Mouse (Mus musculus): ENCODE measurements around the gene Per1. TPM values are rescaled to one million over a fixed set of nuclear protein-coding genes. Genes with fewer than 3 reads are reported as not detected.

The Per1 gene
- polyA plus RNA-seq, 1 experiment from 2014 or later, result 8.2 TPM

DNA sequence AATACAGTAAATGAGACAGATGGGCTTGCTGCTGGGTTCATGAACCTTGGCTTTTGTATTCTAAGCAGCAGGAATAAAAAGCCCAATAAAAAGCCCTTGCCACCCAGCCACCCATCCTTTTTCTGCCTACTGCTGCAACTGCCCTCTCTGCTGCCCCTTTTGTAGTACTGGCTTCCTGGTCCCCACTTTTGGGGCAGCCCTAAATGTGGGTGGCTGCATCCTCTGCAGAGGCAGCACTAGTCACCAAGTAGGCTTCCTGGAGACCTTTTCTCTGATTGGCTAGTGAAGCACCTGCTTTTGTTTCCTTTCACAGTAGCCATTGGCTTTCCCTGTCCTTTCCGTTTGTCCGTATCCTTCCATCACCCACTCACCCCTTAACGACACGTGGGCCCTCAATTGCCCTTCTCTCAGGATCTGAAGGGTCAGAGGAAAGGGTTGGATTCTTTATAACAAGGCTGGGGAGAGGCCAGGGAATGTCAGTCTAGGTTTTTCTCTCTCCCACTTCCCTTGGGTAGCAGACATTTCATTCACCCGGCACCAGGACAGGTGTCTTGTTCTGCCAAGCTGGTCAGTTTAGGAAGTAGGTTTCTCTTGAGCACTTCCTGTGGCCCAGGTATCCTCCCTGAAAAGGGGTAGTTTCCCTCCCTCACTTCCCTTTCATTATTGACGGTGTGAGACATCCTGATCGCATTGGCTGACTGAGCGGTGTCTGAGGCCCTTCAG is 3.2 kb downstream of the Per1 start:
- Histone ChIP-seq H3K9ac (replicated peaks) (peak overlapping the region; percentile 29), H3K27me3 (no peaks in the 10 kb centered on the region), H3K27ac (replicated peaks) (peak overlapping the region; percentile 82), H3K4me2 (replicated peaks) (peak overlapping the region; percentile 69), H3K36me3 (peaks cover 15% of the 10 kb centered on the region), H3K9me3 (no peaks in the 10 kb centered on the region), H3K4me3 (peak overlapping the region; percentile 56), H3K4me1 (peaks cover 65% of the 10 kb centered on the region)
- WGBS, result 13% methylated on average over 8 of the region's 8 CpGs
- ATAC-seq (replicated peaks), result no peak

DNA sequence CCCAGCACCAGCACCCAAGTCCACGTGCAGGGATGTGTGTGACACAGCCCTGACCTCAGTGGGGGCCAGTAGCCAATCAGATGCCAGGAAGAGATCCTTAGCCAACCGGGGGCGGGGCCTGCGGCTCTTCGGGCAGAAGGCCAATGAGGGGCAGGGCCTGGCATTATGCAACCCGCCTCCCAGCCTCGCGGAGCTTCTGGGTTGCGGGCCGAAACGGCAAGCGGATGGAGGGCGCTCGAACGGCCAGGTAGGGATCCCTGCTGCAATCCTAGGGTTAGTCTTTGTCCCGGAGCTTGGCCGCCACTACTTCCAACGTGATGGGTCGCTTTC is 3.7 kb downstream of the Per1 start:
- peaks cover 65% of the 10 kb centered on the region for H3K4me1 ChIP-seq
- no peaks in the 10 kb centered on the region for H3K27me3 ChIP-seq
- H3K27ac ChIP-seq (replicated peaks), result peak overlapping the region; percentile 82
- no peaks in the 10 kb centered on the region for H3K9me3 ChIP-seq
- H3K4me3 ChIP-seq, result peak overlapping the region; percentile 56
- H3K36me3 ChIP-seq, result peaks cover 21% of the 10 kb centered on the region
- peak overlapping the region; percentile 69 for H3K4me2 ChIP-seq (replicated peaks)
- under 1% methylated on average over 19 of the region's 19 CpGs for WGBS
- peak overlapping the region; percentile 61 for H3K9ac ChIP-seq (replicated peaks)
- ATAC-seq (replicated peaks), result no peak

DNA sequence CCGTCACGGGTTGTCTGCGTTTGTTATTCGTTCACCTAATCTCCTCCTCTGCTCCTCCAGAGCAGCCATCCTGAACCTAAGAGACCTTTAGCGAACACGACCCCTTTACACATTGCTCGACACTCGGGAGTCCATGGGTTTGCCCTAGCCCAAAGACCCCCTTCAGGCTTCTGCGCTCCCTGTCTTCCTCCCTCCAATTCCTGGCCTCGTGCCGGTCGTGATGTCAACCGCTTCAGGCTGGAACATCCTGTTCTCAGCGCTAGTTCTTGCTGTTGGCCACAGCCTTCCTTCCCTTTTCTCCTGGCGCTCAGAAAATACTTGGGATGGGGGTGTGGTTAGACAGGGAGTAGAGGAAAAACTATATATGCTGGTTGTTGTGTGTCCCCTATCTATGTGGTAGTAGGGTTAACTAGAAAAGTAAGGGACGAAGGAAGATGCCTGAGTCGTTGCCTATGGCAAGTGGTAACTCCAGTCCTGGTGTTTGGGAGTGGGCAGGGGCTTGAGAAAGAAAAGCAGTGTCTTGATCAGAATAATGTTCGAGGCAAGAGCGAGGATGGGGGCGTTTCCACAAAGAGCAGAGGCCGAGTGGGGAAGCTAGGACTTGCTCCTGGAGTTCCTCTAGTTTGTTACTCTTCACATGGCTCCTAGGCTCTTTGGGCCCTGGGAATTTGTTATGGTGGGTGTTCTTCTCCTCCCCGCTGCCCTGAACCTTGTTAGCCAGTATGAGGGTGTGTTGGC is 4.3 kb downstream of the Per1 start:
- H3K27me3 ChIP-seq, result no peaks in the 10 kb centered on the region
- H3K4me3 ChIP-seq, result peak overlapping the region; percentile 56
- peaks cover 27% of the 10 kb centered on the region for H3K36me3 ChIP-seq
- no peak for ATAC-seq (replicated peaks)
- H3K9ac ChIP-seq (replicated peaks), result peak overlapping the region; percentile 61
- under 1% methylated on average over 22 of the region's 22 CpGs for WGBS
- peak overlapping the region; percentile 82 for H3K27ac ChIP-seq (replicated peaks)
- no peaks in the 10 kb centered on the region for H3K9me3 ChIP-seq
- H3K4me1 ChIP-seq, result peaks cover 60% of the 10 kb centered on the region
- H3K4me2 ChIP-seq (replicated peaks), result peak overlapping the region; percentile 69

DNA sequence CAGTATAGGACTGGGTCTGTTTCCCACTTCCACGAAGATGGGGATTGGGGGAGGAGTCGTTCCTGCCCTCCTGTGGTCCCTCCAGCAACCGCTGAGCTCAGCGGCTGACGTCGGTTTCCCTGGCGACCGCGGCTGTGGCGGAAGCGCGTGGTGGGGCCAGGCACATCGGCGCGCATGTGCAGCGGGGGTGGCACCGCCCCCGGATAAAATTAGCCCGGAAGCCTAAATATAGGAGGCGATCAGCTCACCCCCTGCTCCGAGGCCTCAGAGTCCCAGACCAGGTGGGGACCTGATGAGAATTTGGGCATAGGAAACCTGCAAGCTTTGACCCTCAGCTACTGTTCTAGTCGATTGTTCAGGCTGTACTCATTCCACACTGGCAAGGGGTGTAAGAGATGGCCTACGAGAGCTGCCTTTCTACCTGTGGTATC is 4.9 kb downstream of the Per1 start:
- Histone ChIP-seq H3K27me3 (no peaks in the 10 kb centered on the region), H3K9ac (replicated peaks) (peak overlapping the region; percentile 61), H3K27ac (replicated peaks) (peak overlapping the region; percentile 82), H3K4me1 (peaks cover 58% of the 10 kb centered on the region), H3K36me3 (peaks cover 32% of the 10 kb centered on the region), H3K4me3 (peak overlapping the region; percentile 56), H3K4me2 (replicated peaks) (peak overlapping the region; percentile 69), H3K9me3 (no peaks in the 10 kb centered on the region)
- peak; percentile 27 for ATAC-seq (replicated peaks)
- under 1% methylated on average over 23 of the region's 23 CpGs for WGBS

DNA sequence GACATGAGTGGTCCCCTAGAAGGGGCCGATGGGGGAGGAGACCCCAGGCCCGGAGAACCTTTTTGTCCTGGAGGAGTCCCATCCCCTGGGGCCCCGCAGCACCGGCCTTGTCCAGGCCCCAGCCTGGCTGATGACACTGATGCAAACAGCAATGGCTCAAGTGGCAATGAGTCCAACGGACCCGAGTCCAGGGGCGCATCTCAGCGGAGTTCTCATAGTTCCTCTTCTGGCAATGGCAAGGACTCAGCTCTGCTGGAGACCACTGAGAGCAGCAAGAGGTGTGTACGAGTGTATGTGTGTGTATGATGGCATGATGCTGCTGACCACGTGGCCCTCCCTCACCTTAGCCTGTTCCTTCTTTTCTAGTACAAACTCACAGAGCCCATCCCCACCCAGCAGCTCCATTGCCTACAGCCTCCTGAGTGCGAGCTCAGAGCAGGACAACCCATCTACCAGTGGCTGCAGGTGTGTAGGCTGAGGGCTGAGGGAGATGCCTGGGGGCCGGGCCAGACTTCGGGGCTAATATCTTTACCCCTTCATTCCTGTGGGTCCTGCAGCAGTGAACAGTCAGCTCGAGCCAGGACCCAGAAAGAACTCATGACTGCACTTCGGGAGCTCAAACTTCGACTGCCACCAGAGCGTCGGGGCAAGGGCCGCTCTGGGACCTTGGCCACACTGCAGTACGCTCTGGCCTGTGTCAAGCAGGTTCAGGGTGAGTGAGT is 5.8 kb downstream of the Per1 start:
- no peaks in the 10 kb centered on the region for H3K27me3 ChIP-seq
- H3K36me3 ChIP-seq, result peaks cover 38% of the 10 kb centered on the region
- no peak for ATAC-seq (replicated peaks)
- WGBS, result 88% methylated on average over 20 of the region's 20 CpGs
- peaks cover 50% of the 10 kb centered on the region for H3K4me1 ChIP-seq
- peak overlapping the region; percentile 61; the same call in 1 of the 2 replicates for H3K9ac ChIP-seq (replicated peaks)
- no peak overlapping the region for H3K27ac ChIP-seq (replicated peaks)
- H3K4me2 ChIP-seq (replicated peaks), result peak overlapping the region; percentile 69
- peak overlapping the region; percentile 56 for H3K4me3 ChIP-seq
- H3K9me3 ChIP-seq, result no peaks in the 10 kb centered on the region

DNA sequence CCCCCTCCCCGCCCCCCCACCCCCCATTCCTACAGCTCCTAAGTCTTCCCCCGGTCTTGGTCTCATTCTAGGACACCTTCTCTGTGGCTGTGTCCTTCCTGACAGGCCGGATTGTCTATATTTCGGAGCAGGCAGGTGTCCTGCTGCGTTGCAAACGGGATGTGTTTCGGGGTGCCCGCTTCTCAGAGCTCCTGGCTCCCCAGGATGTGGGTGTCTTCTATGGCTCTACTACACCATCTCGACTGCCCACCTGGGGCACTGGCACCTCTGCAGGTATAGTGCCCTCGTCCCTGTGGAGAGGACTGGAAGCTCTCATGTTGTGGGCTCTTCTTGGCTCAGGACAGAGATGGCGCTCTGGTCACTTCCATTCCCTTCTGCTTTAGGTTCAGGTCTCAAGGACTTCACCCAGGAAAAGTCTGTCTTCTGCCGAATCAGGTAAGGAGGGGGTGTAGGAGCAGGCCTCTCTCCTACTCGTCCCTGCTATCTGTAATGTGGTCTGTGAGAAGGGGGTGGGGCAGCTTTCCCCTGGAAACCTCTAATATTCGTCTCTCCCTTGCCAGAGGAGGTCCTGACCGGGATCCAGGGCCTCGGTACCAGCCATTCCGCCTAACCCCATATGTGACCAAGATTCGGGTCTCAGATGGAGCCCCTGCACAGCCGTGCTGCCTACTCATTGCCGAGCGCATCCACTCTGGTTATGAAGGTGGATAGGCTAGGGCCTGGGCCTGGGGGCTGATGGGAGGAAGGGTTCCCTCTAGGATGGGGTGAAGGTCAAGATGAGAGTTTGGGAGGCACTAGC is 6.8 kb downstream of the Per1 start:
- no peak overlapping the region for H3K4me3 ChIP-seq
- ATAC-seq (replicated peaks), result no peak
- H3K27me3 ChIP-seq, result no peaks in the 10 kb centered on the region
- no peak overlapping the region for H3K9ac ChIP-seq (replicated peaks)
- peaks cover 41% of the 10 kb centered on the region for H3K4me1 ChIP-seq
- H3K9me3 ChIP-seq, result no peaks in the 10 kb centered on the region
- H3K36me3 ChIP-seq, result peaks cover 42% of the 10 kb centered on the region
- 89% methylated on average over 21 of the region's 21 CpGs for WGBS
- H3K4me2 ChIP-seq (replicated peaks), result no peak overlapping the region
- H3K27ac ChIP-seq (replicated peaks), result no peak overlapping the region

DNA sequence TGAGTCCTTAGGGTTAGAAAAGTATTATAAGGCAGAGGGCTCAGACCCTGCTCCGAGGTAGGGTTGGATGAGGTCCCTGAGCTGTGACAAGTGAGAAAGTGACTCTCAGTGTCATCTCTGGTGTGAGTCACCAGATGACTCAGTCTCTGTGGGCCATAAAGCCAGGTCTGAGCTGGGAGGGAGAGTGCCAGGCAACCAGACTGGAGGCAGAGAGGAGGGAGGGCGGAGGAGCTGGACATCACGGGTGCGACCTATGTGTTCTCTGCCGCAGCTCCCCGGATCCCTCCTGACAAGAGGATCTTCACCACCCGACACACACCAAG is 7.3 kb downstream of the Per1 start:
- Histone ChIP-seq H3K9me3 (no peaks in the 10 kb centered on the region), H3K27ac (replicated peaks) (no peak overlapping the region), H3K4me2 (replicated peaks) (no peak overlapping the region), H3K9ac (replicated peaks) (no peak overlapping the region), H3K4me3 (no peak overlapping the region), H3K4me1 (peaks cover 36% of the 10 kb centered on the region), H3K36me3 (peaks cover 42% of the 10 kb centered on the region), H3K27me3 (no peaks in the 10 kb centered on the region)
- ATAC-seq (replicated peaks), result no peak
- 96% methylated on average over 7 of the region's 7 CpGs for WGBS

DNA sequence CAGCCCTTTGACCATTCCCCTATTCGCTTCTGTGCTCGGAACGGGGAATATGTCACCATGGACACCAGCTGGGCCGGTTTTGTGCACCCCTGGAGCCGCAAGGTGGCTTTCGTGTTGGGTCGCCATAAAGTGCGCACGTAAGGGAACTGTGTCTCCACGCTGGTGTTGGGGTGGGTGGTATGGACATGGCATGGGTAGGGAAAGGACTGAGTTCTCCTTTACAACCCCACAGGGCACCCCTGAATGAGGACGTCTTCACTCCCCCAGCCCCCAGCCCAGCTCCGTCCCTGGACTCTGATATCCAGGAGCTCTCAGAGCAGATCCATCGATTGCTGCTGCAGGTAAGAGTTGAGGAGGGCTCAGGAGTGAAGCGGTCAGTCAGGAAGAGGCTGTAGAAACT is 8.1 kb downstream of the Per1 start:
- Histone ChIP-seq H3K27me3 (no peaks in the 10 kb centered on the region), H3K36me3 (peaks cover 48% of the 10 kb centered on the region), H3K9me3 (no peaks in the 10 kb centered on the region), H3K4me1 (peaks cover 28% of the 10 kb centered on the region), H3K4me3 (no peak overlapping the region), H3K9ac (replicated peaks) (no peak overlapping the region), H3K4me2 (replicated peaks) (no peak overlapping the region), H3K27ac (replicated peaks) (no peak overlapping the region)
- no peak for ATAC-seq (replicated peaks)
- WGBS, result 96% methylated on average over 14 of the region's 14 CpGs

DNA sequence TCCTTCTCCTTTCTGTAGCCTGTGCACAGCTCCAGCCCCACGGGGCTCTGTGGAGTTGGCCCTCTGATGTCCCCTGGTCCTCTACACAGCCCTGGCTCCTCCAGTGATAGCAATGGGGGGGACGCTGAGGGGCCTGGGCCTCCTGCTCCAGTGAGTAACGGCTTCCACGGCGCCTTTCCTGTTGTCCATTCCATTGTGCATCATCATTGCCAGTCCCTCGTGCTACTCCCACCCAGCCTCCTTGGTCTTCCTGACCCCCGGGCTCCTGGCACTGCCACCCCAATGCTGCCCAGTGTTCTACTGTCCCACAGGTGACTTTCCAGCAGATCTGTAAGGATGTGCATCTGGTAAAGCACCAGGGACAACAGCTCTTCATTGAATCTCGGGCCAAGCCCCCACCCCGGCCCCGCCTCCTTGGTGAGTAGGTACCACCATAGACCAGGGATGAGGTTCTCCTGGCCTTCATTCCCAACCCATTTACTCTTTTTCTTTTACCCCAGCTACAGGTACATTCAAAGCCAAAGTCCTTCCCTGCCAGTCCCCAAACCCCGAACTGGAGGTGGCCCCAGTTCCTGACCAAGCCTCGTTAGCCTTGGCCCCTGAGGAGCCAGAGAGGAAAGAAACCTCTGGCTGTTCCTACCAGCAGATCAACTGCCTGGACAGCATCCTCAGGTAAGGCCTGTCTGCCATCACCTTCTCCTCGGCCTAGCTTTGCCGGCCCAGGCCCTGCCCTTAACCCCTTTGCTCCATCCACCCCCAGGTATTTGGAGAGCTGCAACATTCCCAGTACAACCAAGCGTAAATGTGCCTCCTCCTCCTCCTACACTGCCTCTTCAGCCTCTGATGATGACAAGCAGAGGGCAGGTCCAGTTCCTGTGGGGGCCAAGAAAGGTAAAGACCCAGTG is 8.8 kb downstream of the Per1 start:
- Histone ChIP-seq H3K27ac (replicated peaks) (no peak overlapping the region), H3K27me3 (no peaks in the 10 kb centered on the region), H3K4me1 (peaks cover 21% of the 10 kb centered on the region), H3K9me3 (no peaks in the 10 kb centered on the region), H3K36me3 (peaks cover 54% of the 10 kb centered on the region), H3K4me2 (replicated peaks) (no peak overlapping the region), H3K9ac (replicated peaks) (no peak overlapping the region), H3K4me3 (no peak overlapping the region)
- no peak for ATAC-seq (replicated peaks)
- 89% methylated on average over 15 of the region's 15 CpGs for WGBS

DNA sequence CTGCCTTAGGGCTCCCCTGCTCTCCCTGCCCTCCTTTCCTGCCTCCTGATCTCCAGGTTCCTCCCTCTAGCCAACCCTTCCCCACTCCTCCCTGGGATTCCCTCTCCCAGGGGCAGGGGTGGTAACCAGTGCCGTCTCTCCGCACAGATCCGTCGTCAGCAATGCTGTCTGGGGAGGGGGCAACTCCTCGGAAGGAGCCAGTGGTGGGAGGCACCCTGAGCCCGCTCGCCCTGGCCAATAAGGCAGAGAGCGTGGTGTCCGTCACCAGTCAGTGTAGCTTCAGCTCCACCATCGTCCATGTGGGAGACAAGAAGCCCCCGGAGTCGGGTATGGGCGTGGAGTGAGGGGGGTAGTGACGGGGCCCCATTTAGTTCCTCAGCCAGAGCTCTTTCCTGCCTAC is 9.5 kb downstream of the Per1 start:
- Histone ChIP-seq H3K27me3 (no peaks in the 10 kb centered on the region), H3K9ac (replicated peaks) (no peak overlapping the region), H3K27ac (replicated peaks) (no peak overlapping the region), H3K4me2 (replicated peaks) (no peak overlapping the region), H3K36me3 (peaks cover 56% of the 10 kb centered on the region), H3K4me3 (no peak overlapping the region), H3K9me3 (no peaks in the 10 kb centered on the region), H3K4me1 (peaks cover 14% of the 10 kb centered on the region)
- ATAC-seq (replicated peaks), result no peak
- WGBS, result 90% methylated on average over 14 of the region's 14 CpGs

DNA sequence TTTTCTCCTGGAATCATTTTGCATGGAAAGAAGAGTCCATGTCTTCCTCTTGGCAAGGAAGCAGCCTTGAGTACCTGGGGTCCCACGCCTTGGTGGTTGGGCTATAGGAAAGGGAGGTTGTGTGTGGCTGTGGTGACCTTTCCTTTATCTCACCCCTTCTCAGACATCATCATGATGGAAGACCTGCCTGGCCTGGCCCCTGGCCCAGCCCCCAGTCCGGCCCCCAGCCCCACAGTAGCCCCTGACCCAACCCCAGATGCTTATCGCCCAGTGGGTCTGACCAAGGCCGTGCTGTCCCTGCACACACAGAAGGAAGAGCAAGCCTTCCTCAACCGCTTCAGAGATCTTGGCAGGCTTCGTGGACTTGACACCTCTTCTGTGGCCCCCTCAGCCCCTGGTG is 10.2 kb downstream of the Per1 start:
- Histone ChIP-seq H3K9ac (replicated peaks) (no peak overlapping the region), H3K9me3 (no peaks in the 10 kb centered on the region), H3K4me3 (no peak overlapping the region), H3K36me3 (peaks cover 56% of the 10 kb centered on the region), H3K4me2 (replicated peaks) (no peak overlapping the region), H3K27ac (replicated peaks) (no peak overlapping the region), H3K4me1 (peaks cover 8% of the 10 kb centered on the region), H3K27me3 (no peaks in the 10 kb centered on the region)
- WGBS, result 91% methylated on average over 6 of the region's 6 CpGs
- no peak for ATAC-seq (replicated peaks)

Data from forebrain, embryonic 15.5 days (tissue).